Mouse (Mus musculus): ENCODE measurements around the gene Megf6.

- TF ChIP-seq CTCF (conservative IDR thresholded peaks at IDR 0.05; ENCODE audit: insufficient read depth, insufficient read length, low read depth, low read length) (no peak), POLR2A (IDR thresholded peaks at IDR 0.05; ENCODE audit: low read depth, low read length) (no peak)
Measured at GRCm38 (mm10) chr4:154142211-154143040, 28.1 kb upstream of the Megf6 start, which contains the start of gene Wrap73.
